Mouse (Mus musculus): Measurements from ENCODE around the gene Tas2r117.

The Tas2r117 gene

GRCm38 (mm10) chr6:132802518-132802917, at the start of gene Tas2r117:
Gene Tas2r117 (plus strand): TSS chr6:132802818.
- DNase-seq, result no peak

DNA sequence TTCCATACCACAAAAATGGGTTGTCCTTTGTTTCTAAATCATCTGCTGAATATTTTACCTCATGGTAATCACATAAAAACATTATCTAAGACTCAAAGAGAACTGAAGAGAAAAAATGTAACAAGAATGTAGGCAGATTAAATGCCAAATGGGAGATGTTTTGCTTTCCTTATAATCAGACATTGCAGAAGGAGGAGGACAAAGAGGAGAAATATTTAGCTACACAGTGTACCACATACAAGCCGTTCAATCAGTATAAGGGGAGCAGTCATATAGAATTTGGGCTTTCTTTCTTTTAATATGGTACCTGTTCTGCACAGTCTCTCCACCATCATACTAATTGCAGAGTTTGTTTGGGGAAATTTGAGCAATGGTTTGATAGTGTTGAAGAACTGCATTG, 48.2 kb upstream of the Tas2r117 start, which contains the start of gene Tas2r124:
Gene Tas2r124 (plus strand): TSS at position 301 of the 400 bp plus-strand sequence.
- DNase-seq, result no peak

DNA sequence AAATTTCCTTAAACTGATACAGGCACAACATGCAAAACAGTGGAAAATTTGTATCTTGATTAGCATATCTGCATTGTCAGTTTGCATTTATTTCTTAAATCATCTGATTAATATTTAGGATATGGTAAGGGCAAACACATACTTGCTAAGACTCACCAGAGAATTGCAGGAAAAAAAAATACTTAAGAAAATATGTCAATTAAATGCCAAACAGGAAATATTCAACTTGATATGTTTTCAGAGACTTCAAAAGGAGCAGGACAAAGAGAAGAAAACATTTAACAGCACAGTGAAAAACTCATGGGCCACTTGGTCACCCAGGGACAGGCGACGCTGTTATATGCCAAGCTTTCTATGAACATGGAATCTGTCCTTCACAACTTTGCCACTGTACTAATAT, 40.8 kb upstream of the Tas2r117 start, which contains the start of gene Tas2r102:
Gene Tas2r102 (plus strand): TSS at position 301 of the 400 bp plus-strand sequence.
- DNase-seq, result no peak

- DNase-seq, result no peak
These were observed 24.6 kb upstream of the Tas2r117 start, which contains the start of gene Tas2r136 for GRCm38 (mm10) chr6:132778062-132778461. Gene Tas2r136 (minus strand): TSS chr6:132778162.

DNA sequence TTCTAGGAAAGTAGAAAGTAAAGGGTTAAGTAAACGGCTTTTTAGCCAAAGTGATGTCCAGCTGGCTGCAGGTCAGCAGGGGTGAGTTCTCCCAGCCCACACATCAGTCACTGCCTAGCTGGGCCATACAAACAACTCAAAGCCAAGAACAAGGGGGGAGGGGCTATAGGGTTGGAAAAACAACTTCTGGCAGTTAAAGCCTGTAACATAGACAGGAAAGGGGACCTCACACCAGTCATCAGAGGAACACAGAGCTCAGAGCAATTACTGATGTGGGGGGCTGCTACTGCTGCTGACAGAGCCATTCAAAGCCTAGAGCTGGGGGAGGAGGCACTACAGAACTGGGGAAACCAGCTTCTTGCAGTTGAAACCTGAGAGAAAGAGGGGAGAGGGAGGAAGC, 7.2 kb upstream of the Tas2r117 start:
- DNase-seq, result no peak

DNA sequence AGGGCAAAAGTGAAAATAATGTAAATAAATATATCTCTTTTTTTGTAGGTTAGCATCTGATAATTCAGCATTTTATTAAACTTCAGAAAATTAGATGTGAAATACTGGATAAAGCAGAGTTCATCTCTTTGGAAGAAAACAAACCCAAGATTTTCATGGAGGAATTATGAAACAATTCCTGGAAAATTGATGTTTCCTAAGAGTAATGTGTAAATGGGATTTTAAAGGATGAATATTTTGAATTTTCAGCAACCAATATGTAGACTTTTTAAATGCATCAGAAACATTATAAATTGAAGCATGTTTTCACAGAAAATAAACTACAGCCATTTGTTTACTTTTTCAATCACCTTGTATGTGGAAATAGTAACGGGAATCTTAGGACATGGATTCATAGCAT, 44.2 kb downstream of the Tas2r117 start, which contains the start of gene Tas2r123:
Gene Tas2r123 (plus strand): TSS at position 301 of the 400 bp plus-strand sequence.
- no peak for DNase-seq

All from heart, adult 11 months (tissue).